Mouse (Mus musculus) embryonic facial prominence, embryonic 11.5 days (tissue): ENCODE results near the gene Sord. TPM values are rescaled to one million over a fixed set of nuclear protein-coding genes. Genes with fewer than 3 reads are reported as not detected.
A peak's percentile ranks its signal among the peaks of the same experiment; 100 is the strongest.

Source experiments
- ATAC-seq: fragments of 200-750 bp; cut with Nextera tagmentation; replicated peaks from 2 replicates; pipeline ENCODE4 v1.8.0; 2017; ENCODE audit warnings: low read depth; ENCODE audit not compliant: insufficient number of reproducible peaks, low FRiP score, low TSS enrichment
- DNase-seq: peaks from one replicate; pipeline ENCODE4 v3.0.0-alpha.2; 2015; ENCODE audit warnings: low spot score
- H3K27ac ChIP-seq: fragments of 300-500 bp; sonication (generic); replicated peaks from 2 replicates; pipeline ENCODE4 v1.5.1; 2014; ENCODE audit warnings: mild to moderate bottlenecking, low read depth, low read length, control low read depth
- H3K27me3 ChIP-seq: fragments of 300-500 bp; sonication (generic); 2 replicates; pipeline ENCODE4 v1.6.1; 2014; ENCODE audit warnings: mild to moderate bottlenecking, low read length, moderate library complexity, mixed read lengths; ENCODE audit not compliant: control insufficient read depth, insufficient read depth
- H3K36me3 ChIP-seq: fragments of 300-500 bp; sonication (generic); replicated peaks from 2 replicates; pipeline ENCODE4 v1.6.1; 2014; ENCODE audit warnings: low read depth, mild to moderate bottlenecking, low read length, moderate library complexity, mixed read lengths; ENCODE audit not compliant: control insufficient read depth, insufficient read depth
- H3K4me1 ChIP-seq: fragments of 300-500 bp; sonication (generic); 2 replicates; pipeline ENCODE4 v1.6.1; 2014; ENCODE audit warnings: low read length, mixed read lengths; ENCODE audit not compliant: control insufficient read depth, insufficient read depth
- H3K4me2 ChIP-seq: fragments of 300-500 bp; sonication (generic); 2 replicates; pipeline ENCODE4 v1.6.1; 2014; ENCODE audit warnings: low read depth, mild to moderate bottlenecking, control low read depth, low read length, moderate library complexity
- H3K4me3 ChIP-seq: fragments of 300-500 bp; sonication (generic); 2 replicates; pipeline ENCODE4 v1.5.1; 2014; ENCODE audit warnings: low read depth, low read length, control low read depth
- H3K9ac ChIP-seq: fragments of 300-500 bp; sonication (generic); replicated peaks from 2 replicates; pipeline ENCODE4 v1.6.1; 2014; ENCODE audit warnings: mild to moderate bottlenecking, control low read depth, low read length
- H3K9me3 ChIP-seq: fragments of 300-500 bp; sonication (generic); replicated peaks from 2 replicates; pipeline ENCODE4 v1.6.1; 2016; ENCODE audit warnings: mild to moderate bottlenecking, low read length, inconsistent platforms, mixed read lengths; ENCODE audit not compliant: control insufficient read depth
- WGBS: fragments of 180-500 bp; shearing (Covaris S2); extraction: QIAGEN DNeasy Blood & Tissue Kit; methylation state at CpG from one replicate; pipeline ENCODE4 v1.1.7; 2014; 5-methylcytosine and 5-hydroxymethylcytosine counted together
- polyA plus RNA-seq: library from polyadenylated mRNA; unstranded; fragments of >200 nt; fragmentation: Nextera tagmentation; extraction: Ambion mirVana; gene quantifications from 2 replicates; pipeline ENCODE4 v1.2.1, GENCODE M21; 2014

The Sord gene
- polyA plus RNA-seq, 1 experiment from 2014 or later: 29.3 TPM

DNA sequence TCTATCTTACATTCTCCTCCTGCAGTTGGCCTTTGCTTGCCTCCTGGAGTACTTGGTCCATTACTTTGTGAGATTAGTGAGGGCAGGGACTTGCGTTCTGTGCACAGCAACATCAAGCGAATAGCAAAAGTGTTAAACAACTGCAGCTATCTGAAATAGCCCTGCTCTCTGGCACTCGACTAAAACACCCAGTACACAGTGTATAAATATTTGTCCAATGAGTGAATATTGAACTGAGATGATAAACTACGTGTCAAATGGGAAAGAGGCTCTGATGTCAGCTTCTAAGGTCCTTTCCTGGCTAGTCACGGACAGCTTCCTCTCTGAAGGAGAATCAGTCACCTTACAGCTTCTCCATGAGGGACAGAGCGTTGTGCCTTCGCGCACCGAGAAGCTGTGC, 49.5 kb downstream of the Sord start:
- DNase-seq: no peak
- 86% methylated on average over 9 of the region's 9 CpGs for WGBS

DNA sequence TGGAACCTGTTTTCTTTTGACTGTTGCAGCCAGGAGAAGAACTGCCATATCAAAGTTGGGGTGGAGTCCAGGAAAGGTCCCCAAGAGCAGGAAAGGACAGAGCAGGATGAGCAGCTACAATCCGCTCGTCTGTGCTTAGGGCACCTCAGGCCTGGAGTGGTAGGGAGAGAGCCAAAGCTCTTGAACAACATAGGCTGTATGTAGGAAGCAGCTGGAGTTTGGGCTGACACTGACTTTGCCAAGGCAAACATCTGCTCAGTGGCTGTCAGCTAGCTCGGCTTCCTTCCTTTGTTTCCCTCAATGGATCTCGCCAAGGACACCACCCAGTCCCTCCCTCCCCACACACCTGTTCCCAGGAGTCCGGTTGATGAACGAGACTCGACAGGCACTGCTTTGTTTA, 51.6 kb downstream of the Sord start:
- H3K36me3 ChIP-seq: no peaks in the 10 kb centered on the region
- ATAC-seq (no peak), DNase-seq (no peak)
- H3K9me3 ChIP-seq: no peaks in the 10 kb centered on the region
- H3K27me3 ChIP-seq: no peaks in the 10 kb centered on the region
- no peak overlapping the region for H3K9ac ChIP-seq
- H3K4me1 ChIP-seq: no peaks in the 10 kb centered on the region
- no peak overlapping the region for H3K27ac ChIP-seq
- no peak overlapping the region for H3K4me2 ChIP-seq
- H3K4me3 ChIP-seq: no peak overlapping the region
- WGBS: 74% methylated on average over 7 of the region's 7 CpGs

More for the DNA sequence above, 49.5 kb downstream of the Sord start:
- Histone ChIP-seq H3K27me3 (no peaks in the 10 kb centered on the region), H3K4me3 (no peak overlapping the region), H3K27ac (no peak overlapping the region), H3K9me3 (no peaks in the 10 kb centered on the region), H3K4me1 (no peaks in the 10 kb centered on the region), H3K9ac (no peak overlapping the region), H3K36me3 (no peaks in the 10 kb centered on the region), H3K4me2 (no peak overlapping the region)
- ATAC-seq: no peak

DNA sequence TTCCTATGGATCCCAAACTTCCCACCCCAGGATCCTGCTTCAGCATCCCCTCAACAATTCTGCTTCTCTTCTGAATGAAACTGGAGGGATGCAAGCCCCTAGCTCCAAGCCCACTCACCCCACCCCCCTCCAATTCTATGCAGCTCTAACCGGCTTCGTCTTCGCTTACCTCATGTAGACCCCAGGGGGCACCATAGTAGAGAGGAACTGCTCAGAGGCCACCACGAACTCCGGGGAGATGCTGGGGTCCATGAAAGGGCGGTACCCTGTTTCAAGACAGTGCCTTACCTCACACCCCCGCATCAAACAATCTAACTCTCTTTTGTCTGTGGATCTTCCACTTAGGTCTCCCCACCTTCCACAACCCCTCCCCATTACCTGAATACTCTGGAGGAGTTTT, 60.4 kb downstream of the Sord start:
- H3K4me2 ChIP-seq: no peak overlapping the region
- H3K27me3 ChIP-seq: peaks cover 43% of the 10 kb centered on the region
- no peak overlapping the region for H3K27ac ChIP-seq
- ATAC-seq (no peak), DNase-seq (peak; percentile 43)
- no peaks in the 10 kb centered on the region for H3K9me3 ChIP-seq
- no peaks in the 10 kb centered on the region for H3K36me3 ChIP-seq
- H3K4me1 ChIP-seq: peaks cover 4% of the 10 kb centered on the region; the same call in 1 of the 2 replicates
- WGBS: 4% methylated on average over 7 of the region's 7 CpGs
- no peak overlapping the region for H3K9ac ChIP-seq
- H3K4me3 ChIP-seq: no peak overlapping the region

DNA sequence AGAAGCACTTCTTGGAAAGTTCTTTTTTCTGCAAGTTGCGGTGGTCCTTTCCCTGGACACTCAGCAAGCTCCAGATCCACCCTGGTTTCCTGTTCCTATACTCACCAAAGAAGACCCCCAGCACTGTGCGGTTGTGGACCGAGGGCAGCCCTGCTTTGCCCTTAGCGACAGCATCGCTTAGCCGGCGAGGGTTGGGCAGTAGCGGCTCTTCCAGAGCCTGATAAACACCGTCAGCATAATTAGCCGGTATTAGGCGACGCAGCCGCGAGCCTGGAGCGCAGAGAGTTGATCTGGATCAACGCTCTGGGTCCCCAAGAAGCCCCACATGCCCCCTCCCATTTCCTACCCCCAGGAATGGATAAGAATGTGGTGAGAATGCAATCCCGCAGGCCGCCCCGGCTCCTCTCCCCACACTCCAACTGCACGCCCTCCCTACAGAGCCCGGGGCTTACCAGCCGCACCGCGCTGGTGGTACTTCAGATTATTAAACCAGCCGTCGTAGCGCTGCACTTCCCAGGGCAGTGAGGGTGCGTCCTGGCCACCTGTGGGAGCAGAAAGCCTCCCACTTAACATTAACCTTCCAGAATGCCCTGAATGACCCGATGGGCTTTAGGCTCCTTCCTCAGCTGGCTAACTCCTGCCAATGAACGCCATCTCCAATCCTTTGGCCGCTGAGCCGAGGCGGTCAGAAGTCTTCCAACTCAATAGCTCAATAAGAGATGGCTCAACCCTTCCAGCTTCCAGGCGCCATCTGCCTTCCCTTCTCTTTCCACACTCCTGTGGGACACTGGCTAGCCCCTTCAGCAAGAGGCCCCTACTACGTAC, 62.9 kb downstream of the Sord start:
- under 1% methylated on average over 35 of the region's 35 CpGs for WGBS

DNA sequence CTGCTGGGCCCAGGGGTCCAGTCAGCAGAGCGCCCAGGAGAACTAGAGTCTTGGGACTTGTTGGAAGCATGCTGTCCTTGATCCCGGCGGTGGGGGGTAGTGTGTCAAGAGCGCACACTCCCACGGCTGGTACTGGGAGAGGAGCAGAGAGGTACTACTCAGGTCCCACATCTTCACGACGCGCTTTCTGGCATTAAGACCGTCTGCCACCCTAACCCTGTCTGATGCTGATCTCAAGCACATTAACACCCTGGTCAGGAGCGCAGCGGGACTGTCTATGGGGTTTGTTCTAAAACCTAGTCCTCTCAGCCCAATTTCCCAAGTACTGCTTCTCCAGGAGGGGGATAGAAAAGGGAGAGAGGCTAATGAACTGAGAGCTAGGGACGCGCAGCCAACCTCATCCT, 63.5 kb downstream of the Sord start, which contains the start of gene Duox2:
Duox2 (minus strand) TSS at position 354 of the 404 bp plus-strand sequence.
- peak; percentile 5 for DNase-seq
- 3% methylated on average over 13 of the region's 13 CpGs for WGBS
- Histone ChIP-seq H3K4me3 (peak within 1 kb of the TSS; percentile 17; the same call in 1 of the 2 replicates), H3K36me3 (no peaks in the 10 kb centered on the region), H3K9me3 (no peaks in the 10 kb centered on the region), H3K4me1 (peaks cover 4% of the 10 kb centered on the region; the same call in 1 of the 2 replicates), H3K27me3 (peaks cover 73% of the 10 kb centered on the region), H3K4me2 (peak within 1 kb of the TSS; percentile 37), H3K27ac (no peak within 1 kb of the TSS), H3K9ac (no peak within 1 kb of the TSS; the same call in 1 of the 2 replicates)
- no peak for ATAC-seq

More for the DNA sequence above, 62.9 kb downstream of the Sord start:
- no peak overlapping the region for H3K9ac ChIP-seq
- DNase-seq (peak; percentile 42), ATAC-seq (no peak)
- H3K4me2 ChIP-seq: peak overlapping the region; percentile 10; the same call in 1 of the 2 replicates
- peaks cover 66% of the 10 kb centered on the region for H3K27me3 ChIP-seq
- H3K9me3 ChIP-seq: no peaks in the 10 kb centered on the region
- peak overlapping the region; percentile 6; the same call in 1 of the 2 replicates for H3K4me3 ChIP-seq
- no peak overlapping the region for H3K27ac ChIP-seq
- H3K4me1 ChIP-seq: peaks cover 4% of the 10 kb centered on the region; the same call in 1 of the 2 replicates
- H3K36me3 ChIP-seq: no peaks in the 10 kb centered on the region

DNA sequence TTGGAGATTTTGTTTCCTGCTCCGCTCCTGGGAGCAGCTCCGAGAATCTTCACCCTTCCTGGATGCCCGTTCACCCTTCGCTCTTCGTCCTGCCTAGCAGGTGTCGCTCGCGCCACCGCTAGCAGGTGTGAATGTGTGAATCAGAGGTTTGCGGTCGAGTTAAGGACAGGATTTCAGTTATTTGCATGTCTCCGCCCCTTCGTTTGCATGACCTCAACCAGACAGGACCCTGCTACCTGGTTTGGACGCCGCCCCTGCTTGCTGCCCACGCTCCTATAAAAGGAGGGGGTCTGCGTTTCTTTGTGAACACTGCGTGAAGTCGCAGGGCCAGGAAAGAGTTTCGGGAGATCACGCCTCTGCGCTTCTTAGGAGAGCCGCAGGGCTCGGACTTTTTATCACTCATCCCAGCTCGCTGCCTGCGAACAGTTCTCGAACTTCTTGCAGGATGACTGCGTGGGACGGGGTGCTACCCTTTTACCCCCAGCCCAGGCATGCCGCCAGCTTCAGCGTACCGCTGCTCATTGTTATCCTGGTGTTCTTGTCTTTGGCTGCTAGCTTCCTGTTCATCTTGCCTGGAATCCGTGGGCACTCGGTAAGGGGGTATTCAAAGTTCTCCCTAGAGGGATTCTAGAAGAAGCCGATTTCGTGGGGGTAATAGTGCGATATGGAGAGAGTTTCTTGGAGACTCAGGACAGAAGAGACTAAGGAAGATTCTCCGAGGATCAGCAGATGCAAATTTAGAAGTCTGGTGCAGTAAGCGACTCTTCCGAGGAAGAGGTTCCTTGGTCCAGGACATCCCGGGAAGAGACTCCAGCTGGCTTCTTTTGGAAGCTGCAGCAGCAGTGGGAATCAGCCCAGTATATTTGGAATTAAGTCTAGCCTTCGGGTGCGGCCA, 64.3 kb downstream of the Sord start, which contains the start of gene Duoxa2:
Duoxa2 (plus strand) TSS at position 305 of the 895 bp plus-strand sequence.
- peak within 1 kb of the TSS; percentile 37 for H3K4me2 ChIP-seq
- H3K36me3 ChIP-seq: no peaks in the 10 kb centered on the region
- H3K9ac ChIP-seq: no peak within 1 kb of the TSS; the same call in 1 of the 2 replicates
- no peak within 1 kb of the TSS for H3K27ac ChIP-seq
- H3K4me1 ChIP-seq: peaks cover 4% of the 10 kb centered on the region; the same call in 1 of the 2 replicates
- DNase-seq: peak; percentile 43
- under 1% methylated on average over 43 of the region's 43 CpGs for WGBS
- no peaks in the 10 kb centered on the region for H3K9me3 ChIP-seq
- H3K4me3 ChIP-seq: peak within 1 kb of the TSS; percentile 17; the same call in 1 of the 2 replicates
- no peak for ATAC-seq
- H3K27me3 ChIP-seq: peaks cover 75% of the 10 kb centered on the region

DNA sequence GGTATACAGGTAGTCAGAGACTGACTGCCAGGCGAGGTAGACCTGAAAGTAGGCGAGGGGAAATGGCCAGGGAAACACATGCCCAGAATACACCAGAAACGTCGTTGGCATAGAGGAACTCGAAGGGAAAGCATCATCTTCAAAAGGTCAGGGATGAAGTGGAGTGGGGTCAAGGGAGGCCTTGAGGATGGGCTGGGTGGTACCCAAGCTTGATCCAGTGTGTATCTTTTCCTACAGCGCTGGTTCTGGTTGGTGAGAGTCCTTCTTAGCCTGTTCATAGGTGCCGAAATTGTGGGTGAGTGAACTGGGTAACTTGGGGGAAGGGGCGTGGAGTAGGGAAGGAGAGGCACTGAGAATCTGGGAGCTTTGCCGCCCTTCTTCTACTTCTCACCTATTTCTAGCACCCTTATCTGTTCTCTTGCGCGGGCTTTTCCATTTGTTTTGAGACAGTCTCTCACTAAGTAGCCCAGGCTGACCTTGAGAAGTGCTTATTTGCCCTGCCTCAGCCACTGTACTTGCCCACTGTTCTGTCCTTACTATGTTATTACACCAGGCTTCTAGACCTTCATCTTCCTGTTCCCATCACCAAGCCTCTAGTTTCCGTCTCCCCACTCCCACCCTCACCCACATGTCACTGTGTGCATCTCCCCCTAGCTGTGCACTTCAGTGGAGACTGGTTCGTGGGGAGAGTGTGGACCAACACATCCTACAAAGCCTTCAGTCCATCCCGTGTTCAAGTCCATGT, 65.5 kb downstream of the Sord start:
- no peak overlapping the region for H3K9ac ChIP-seq
- 9% methylated on average over 14 of the region's 14 CpGs for WGBS
- no peaks in the 10 kb centered on the region for H3K36me3 ChIP-seq
- no peaks in the 10 kb centered on the region for H3K9me3 ChIP-seq
- H3K27me3 ChIP-seq: peaks cover 71% of the 10 kb centered on the region
- peaks cover 4% of the 10 kb centered on the region; the same call in 1 of the 2 replicates for H3K4me1 ChIP-seq
- H3K4me3 ChIP-seq: no peak overlapping the region
- no peak overlapping the region for H3K4me2 ChIP-seq
- DNase-seq (no peak), ATAC-seq (no peak)
- no peak overlapping the region for H3K27ac ChIP-seq
